Mouse (Mus musculus): Measurements from ENCODE around the gene Flnb.
A peak's percentile ranks its signal among the peaks of the same experiment; 100 is the strongest.

Gene Flnb

DNA sequence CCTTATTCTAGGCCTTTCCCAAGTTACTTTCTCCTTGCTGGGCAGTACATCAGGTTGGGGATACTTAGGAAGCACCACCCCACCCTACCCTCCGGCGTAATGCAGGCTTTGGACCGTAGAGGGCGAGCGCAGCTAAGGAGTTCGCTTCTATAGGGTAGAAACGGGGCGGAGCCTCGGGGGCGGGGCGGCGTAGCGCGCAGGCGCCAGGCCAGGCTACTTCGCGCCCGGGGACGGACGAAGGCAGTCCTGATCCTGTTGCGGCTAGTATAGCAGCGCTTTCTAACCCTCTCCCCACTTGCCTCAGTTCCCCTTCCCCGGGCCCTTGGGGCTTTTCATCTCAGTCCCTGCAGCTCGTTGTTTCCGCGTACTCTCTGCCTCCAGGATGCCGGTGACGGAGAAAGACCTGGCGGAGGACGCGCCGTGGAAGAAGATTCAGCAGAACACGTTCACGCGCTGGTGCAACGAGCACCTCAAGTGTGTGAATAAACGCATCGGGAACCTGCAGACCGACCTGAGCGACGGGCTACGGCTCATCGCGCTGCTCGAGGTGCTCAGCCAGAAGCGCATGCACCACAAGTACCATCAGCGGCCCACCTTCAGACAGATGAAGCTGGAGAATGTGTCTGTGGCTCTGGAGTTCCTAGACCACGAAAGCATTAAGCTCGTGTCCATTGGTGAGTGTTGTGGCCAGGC is at the start of gene Flnb:
Gene Flnb, plus strand, starts transcription at position 188 of the 693 bp plus-strand sequence.
- DNase-seq, result peak; percentile 98

- peak; percentile 42 for DNase-seq
Measured at GRCm38 (mm10) chr14:7773714-7774389, 43.9 kb upstream of the Flnb start.

DNA sequence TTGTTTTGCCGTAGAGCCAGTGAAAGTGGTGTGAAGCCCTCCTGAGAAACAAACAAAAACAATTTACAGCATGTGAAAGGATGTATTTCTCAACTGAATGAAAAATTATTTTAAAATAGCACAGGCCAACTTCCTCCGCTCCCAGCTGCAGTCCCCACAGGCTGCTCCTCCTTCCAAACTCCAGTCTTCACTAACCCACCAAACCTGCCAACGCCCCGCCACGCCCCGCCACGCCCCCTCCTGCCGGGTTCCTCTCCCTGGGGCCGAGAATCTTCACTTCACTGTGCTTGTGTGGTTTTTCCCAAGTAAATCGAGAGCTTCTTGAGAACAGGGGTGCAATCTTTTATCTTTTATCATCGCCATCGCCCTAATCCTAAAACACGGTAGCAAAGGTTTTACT is 31.7 kb upstream of the Flnb start:
- no peak for DNase-seq

DNA sequence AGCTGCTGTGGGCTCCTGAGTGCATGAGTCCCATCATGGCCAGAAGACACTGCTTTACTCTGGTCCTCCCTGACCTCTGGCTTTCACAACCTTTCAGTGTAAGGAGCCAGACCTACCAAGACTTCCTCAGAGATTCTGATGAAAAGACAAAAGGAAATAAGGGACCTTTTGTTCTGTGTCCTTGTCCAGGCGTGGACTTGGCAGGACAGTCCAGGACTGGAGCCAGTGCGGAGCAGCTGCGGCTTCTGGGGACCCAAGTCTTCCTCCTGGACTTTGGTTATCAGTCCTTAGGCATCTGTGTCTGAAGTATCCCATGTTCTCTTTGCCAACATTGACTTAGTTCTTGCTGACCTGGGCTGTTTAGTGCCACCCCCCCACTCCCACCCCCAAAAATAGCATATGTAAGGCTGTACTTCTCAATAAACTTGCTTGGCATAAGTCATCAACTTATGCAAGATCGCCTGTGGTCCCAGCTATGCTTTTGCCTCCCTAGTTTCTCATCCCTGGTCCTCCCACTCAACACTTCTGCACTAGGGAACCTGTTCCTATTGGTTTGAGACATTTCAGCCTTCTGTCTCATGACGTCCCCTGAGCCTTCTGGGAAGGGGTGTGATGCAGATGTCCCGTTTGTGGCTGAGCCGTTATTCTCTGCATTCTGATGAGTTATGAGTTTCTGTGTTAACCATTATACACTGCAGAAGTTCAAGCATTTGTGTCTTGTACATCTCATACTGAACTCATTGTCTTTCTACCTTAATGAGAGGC is 28.3 kb upstream of the Flnb start:
- DNase-seq, result no peak

GRCm38 (mm10) chr14:7791061-7791531 is 26.7 kb upstream of the Flnb start:
- DNase-seq, result no peak

- DNase-seq, result peak; percentile 82
Measured at GRCm38 (mm10) chr14:7791532-7792159, 26.1 kb upstream of the Flnb start, which contains the start of gene Gm26661. Gene Gm26661 (plus strand): TSS chr14:7791587.

DNA sequence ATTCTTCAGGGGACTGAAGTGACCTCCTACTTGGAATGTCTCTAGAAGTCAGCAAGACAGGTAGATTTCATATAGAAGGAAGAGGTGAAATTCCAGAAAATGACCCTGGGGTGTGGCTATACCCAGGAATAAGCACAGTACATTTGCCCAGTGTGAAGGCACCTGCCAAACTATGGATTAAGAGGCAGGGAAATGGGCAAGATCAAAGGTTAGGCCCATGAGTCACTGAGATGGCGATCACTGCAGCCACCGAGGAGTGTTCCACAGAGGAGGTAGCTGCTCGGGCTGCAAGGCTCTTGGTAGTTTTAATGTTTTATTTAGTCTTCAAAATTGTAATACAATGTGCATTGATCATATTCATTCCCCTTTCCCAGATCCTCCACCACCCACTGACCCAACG is 21.8 kb upstream of the Flnb start:
- DNase-seq, result no peak

DNA sequence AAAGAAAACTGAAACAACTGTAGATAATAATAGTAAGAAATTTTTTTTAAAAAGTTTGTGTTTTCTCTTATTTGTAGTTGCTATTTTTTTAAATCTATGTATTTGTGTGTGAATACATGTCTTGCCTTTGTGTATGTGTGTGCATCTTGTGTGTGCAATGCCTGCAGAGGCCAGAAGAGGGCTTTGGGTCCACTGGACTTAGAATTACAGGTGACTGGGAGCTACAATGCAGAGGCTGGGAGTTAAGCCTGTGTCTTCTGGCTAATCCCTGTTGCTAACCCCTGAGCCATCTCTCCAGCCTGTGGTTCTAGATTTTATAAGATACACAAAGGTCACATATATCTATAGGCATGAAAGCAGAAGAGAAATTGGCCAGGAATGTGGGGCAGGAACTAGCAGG is 17.1 kb upstream of the Flnb start:
- DNase-seq, result no peak

DNA sequence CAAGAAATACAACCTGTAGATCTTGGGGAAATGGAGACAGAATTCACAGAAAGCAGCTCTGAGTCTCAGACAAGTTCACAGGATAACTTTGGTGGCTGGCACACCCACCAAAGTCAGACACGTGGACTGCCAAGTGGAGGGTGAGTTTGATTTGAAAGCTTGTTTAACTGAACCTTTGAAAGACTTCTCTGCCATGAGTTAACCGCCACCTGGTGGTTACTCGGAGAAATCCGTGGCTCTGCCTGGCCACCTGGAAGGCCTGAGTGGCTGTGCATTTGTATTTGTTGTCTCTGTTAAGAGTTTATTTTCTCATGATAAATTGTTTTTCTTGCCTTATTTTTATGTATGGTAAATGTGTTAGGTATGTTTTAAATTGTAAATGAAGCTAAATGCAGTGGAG is 15.9 kb upstream of the Flnb start:
- DNase-seq, result peak; percentile 52

DNA sequence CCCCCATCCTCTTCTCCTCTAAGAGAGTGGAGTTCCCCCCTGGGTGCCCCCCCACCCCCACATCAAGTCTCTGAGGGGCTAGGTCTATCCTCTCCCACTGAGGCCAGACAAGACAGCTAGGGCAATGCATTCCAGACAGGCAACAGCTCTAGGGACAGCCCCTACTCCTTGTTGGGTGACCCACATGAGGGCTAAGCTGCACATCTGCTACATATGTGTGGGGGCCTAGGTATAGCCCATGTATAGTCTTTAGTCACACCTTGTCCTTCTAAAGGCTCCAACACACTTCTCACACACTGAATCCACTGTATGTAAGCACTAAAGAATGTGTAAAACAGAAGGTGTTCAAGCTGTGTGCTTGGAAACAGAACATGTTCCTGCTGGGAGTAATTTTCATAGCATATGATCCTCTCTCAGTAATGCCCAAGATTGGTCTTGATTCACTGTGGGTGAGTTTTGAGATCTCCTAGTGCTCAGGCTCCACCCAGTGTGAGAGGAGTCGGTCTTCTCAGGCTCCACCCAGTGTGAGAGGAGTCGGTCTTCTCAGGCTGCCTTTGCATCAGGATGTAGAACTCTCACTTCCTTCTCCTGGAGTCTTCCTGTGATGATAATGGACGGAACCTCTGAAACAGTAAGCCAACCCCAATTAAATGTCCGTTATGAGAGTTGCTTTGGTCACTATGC is 13.7 kb upstream of the Flnb start:
- DNase-seq, result no peak

DNA sequence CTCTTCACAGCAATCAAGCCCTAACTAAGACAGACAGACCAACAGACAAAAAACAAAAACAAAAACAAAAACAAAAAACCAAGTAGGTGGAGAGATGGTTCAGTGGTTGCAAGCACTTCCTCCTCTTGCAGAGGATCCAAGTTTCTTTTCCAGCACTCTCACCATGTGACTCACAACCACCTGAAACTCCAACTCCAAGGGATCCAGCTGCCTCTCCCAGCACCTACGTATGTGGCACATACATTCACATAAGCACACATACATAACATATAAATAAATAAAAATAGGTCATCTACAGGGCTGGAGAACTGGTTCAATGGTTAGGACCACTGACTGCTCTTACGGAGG is 13.2 kb upstream of the Flnb start:
- no peak for DNase-seq

- no peak for DNase-seq
Measured at GRCm38 (mm10) chr14:7807711-7808110, 10.0 kb upstream of the Flnb start.

DNA sequence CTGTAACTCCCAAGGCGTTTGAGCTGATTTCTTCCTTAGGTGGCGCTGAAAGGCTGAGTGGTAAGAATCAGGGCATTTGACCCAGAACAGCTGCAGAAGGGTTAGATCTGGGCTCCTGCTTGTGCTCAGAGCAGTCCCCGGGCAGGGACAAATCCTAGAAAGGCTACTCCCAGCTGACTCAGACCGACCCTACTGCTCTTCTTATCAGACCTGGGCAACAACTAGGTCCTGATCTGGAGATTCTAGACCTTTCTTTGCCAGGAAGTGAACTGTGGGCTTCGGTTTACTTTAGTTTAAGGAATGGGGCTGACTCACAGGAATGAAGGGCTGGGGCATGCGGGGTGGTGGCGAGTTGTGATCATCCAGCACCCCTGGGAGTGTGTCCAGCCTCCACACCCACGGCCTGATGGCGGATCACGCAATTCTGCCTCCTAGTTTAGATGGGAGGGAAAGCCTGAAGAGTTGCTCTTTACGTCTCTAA is 9.2 kb upstream of the Flnb start:
- DNase-seq, result no peak

DNA sequence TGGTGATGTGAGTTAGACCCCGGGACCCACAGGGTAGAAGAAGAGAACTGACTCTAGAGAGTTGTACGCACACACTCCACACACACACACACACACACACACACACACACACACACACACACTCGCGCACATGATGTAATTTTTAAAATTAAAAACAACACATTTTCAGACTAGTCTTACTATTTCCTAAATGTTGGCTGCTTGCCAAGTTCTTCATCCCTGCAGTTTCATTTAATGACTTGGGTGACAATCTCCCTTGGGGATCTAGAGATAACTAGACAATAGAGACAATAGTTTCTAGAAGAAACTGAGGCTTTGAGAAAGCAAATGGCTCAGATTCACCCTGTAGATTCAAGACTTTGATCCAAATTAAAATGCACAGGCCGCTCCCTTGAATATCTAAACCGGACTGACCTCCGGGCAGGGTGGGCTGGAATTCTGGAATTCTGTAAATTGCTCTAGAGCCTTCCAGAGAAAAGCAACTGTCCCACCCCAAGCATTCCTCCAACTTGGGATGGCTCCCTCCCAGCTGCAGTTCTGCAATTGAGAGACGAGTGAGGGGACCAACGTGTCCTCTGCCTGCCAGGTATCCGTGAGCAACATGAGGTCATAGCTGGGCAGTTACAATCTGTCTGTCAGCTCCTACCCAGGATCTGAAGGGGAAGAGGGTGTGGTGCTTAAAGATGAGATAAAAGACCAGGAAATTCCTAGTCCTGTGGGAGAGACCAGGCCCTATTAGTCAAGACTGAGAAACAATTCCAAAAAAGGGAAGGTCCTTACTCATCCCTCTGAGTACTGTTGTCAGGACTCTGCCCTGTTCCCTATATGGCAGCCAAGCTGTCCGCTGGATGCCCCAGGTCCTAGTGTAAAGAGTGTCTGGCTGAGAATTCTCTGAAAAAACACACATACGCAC is 8.5 kb upstream of the Flnb start:
- DNase-seq, result no peak

- peak; percentile 60 for DNase-seq
Measured at GRCm38 (mm10) chr14:7818463-7819121, 835 bp downstream of the Flnb start.

DNA sequence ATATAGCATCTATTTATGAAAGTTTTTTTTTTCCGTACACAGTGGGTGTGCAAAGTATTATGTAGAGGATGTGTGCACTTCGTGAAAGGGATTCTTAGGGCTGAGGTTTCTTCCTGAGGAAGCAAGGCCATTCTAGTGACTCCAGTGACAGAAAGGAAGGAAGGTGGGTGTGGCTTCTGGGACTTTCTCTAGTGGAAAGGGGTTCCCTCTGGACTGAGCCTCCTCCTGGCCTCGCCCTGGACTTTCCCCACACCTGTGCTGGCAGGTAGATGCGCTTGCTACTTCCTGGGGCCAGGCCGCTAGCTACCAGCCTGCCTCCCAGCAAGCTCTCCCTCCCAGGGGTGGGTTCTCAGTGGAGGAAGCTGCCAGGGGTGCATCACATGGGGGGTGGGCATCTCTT is 1.7 kb downstream of the Flnb start:
- DNase-seq, result peak; percentile 51

- DNase-seq, result no peak
Measured at GRCm38 (mm10) chr14:7821341-7821740, 3.6 kb downstream of the Flnb start.

- DNase-seq, result no peak
Measured at GRCm38 (mm10) chr14:7822693-7823092, 4.9 kb downstream of the Flnb start.

GRCm38 (mm10) chr14:7824651-7825268 is 7.0 kb downstream of the Flnb start:
- DNase-seq, result peak; percentile 95
